Mouse (Mus musculus) CH12.LX (cell line): ENCODE data around the gene Sptbn2. TPM values are rescaled to one million over a fixed set of nuclear protein-coding genes. Genes with fewer than 3 reads are reported as not detected.

Source experiments
- DNase-seq: peaks from one replicate; pipeline ENCODE4 v3.0.0-alpha.2; 2013; ENCODE audit errors: extremely low read depth
- H3K27ac ChIP-seq: 2 replicates; pipeline ENCODE4 v1.5.1; 2012; ENCODE audit warnings: low read depth, mild to moderate bottlenecking, control low read depth, moderate library complexity; ENCODE audit not compliant: insufficient read depth
- H3K27me3 ChIP-seq: replicated peaks from 2 replicates; pipeline ENCODE3; 2012; ENCODE audit warnings: inconsistent platforms
- H3K36me3 ChIP-seq, 2 experiments: replicated peaks in 1 of 2; 2 replicates each; pipeline versions ENCODE3 to v1.6.1; 2012; ENCODE audit warnings: inconsistent platforms in 1 of 2, low read length in 1 of 2, mild to moderate bottlenecking in 1 of 2, mixed read lengths in 1 of 2, moderate library complexity in 1 of 2; ENCODE audit not compliant: control insufficient read depth in 1 of 2, insufficient read depth in 1 of 2
- H3K4me1 ChIP-seq, 2 experiments: 2 replicates each; pipeline ENCODE4 v1.6.1; 2012; ENCODE audit warnings: inconsistent platforms in 1 of 2, moderate library complexity in 1 of 2; ENCODE audit not compliant: insufficient read depth in 2 of 2, control insufficient read depth in 1 of 2
- H3K4me2 ChIP-seq: 2 replicates; pipeline ENCODE4 v1.6.1; 2012; ENCODE audit warnings: low read depth, mild to moderate bottlenecking, control low read depth; ENCODE audit not compliant: poor library complexity, insufficient read depth, severe bottlenecking
- H3K4me3 ChIP-seq, 3 experiments: fragments of 150-350 bp in 1 of 3; sonication (generic) in 1 of 3; replicated peaks in 1 of 3; 2 replicates each; pipeline versions ENCODE3 to v1.5.1; 2011 to 2012; ENCODE audit warnings: low read depth in 2 of 3, low read length in 2 of 3, mild to moderate bottlenecking in 2 of 3, moderate library complexity in 2 of 3, control low read depth in 1 of 3, improper control_type of control experiment in 1 of 3, inconsistent platforms in 1 of 3, mixed read lengths in 1 of 3; ENCODE audit not compliant: poor library complexity in 1 of 3
- H3K79me2 ChIP-seq: replicated peaks from 2 replicates; pipeline ENCODE4 v1.6.1; 2012; ENCODE audit warnings: mild to moderate bottlenecking, moderate library complexity; ENCODE audit not compliant: control insufficient read depth, poor library complexity, insufficient read depth, severe bottlenecking; ENCODE audit errors: extremely low read depth
- H3K9ac ChIP-seq: 2 replicates; pipeline ENCODE4 v1.6.1; 2012; ENCODE audit warnings: low read depth, mild to moderate bottlenecking, control low read depth, moderate library complexity; ENCODE audit not compliant: insufficient read depth
- H3K9me3 ChIP-seq: replicated peaks from 2 replicates; pipeline ENCODE3; 2012; ENCODE audit warnings: low read length, inconsistent platforms, mixed read lengths
- BHLHE40 ChIP-seq: IDR thresholded peaks from 2 replicates; pipeline ENCODE4 v1.6.1; 2011; ENCODE audit warnings: mild to moderate bottlenecking, low read depth, low read length, improper control_type of control experiment
- CHD2 ChIP-seq: IDR thresholded peaks from 2 replicates; pipeline ENCODE4 v1.6.1; 2011; ENCODE audit warnings: low read length, improper control_type of control experiment
- EP300 ChIP-seq: IDR thresholded peaks from 2 replicates; pipeline ENCODE4 v1.6.1; 2011; ENCODE audit warnings: low read length, improper control_type of control experiment
- JUN ChIP-seq: IDR thresholded peaks from 2 replicates; pipeline ENCODE4 v1.6.1; 2011; ENCODE audit warnings: low read depth, mild to moderate bottlenecking, low read length, improper control_type of control experiment, moderate library complexity; ENCODE audit not compliant: insufficient read depth
- KAT2A ChIP-seq: IDR thresholded peaks from 2 replicates; pipeline ENCODE4 v1.6.1; 2012; ENCODE audit warnings: low read length, improper control_type of control experiment, inconsistent platforms; ENCODE audit not compliant: insufficient replicate concordance
- MAZ ChIP-seq: IDR thresholded peaks from 2 replicates; pipeline ENCODE4 v1.6.1; 2012; ENCODE audit warnings: low read depth, mild to moderate bottlenecking, inconsistent platforms, low read length, improper control_type of control experiment, moderate library complexity
- MEF2A ChIP-seq: IDR thresholded peaks from 2 replicates; pipeline ENCODE4 v1.6.1; 2014; ENCODE audit warnings: low read depth, mild to moderate bottlenecking, inconsistent platforms, low read length, improper control_type of control experiment, borderline replicate concordance
- MXI1 ChIP-seq: IDR thresholded peaks from 2 replicates; pipeline ENCODE4 v1.6.1; 2011; ENCODE audit warnings: mild to moderate bottlenecking, low read depth, low read length, improper control_type of control experiment
- MYC ChIP-seq: IDR thresholded peaks from 2 replicates; pipeline ENCODE4 v1.6.1; 2011; ENCODE audit warnings: low read depth, mild to moderate bottlenecking, improper control_type of control experiment, low read length
- NELFE ChIP-seq: IDR thresholded peaks from 2 replicates; pipeline ENCODE4 v1.6.1; 2011; ENCODE audit warnings: low read depth, low read length, improper control_type of control experiment
- NRF1 ChIP-seq: IDR thresholded peaks from 2 replicates; pipeline ENCODE4 v1.6.1; 2014; ENCODE audit warnings: low read depth, mild to moderate bottlenecking, inconsistent platforms, low read length, improper control_type of control experiment, moderate library complexity
- PAX5 ChIP-seq: IDR thresholded peaks from 2 replicates; pipeline ENCODE4 v1.6.1; 2012; ENCODE audit warnings: low read length, inconsistent platforms, mixed read lengths
- POLR2A ChIP-seq: IDR thresholded peaks from 2 replicates; pipeline ENCODE4 v1.6.1; 2011; ENCODE audit warnings: low read depth, mild to moderate bottlenecking, improper control_type of control experiment, low read length
- POLR2AphosphoS2 ChIP-seq: IDR thresholded peaks from 2 replicates; pipeline ENCODE4 v1.6.1; 2011; ENCODE audit warnings: low read depth, low read length, improper control_type of control experiment
- RAD21 ChIP-seq: IDR thresholded peaks from 2 replicates; pipeline ENCODE4 v1.6.1; 2011; ENCODE audit warnings: low read depth, mild to moderate bottlenecking, low read length, improper control_type of control experiment, moderate library complexity
- RCOR1 ChIP-seq: conservative IDR thresholded peaks from 2 replicates; pipeline ENCODE4 v1.6.1; 2012; ENCODE audit warnings: low read depth, mild to moderate bottlenecking, inconsistent platforms, low read length, improper control_type of control experiment
- SIN3A ChIP-seq: IDR thresholded peaks from 2 replicates; pipeline ENCODE4 v1.6.1; 2012; ENCODE audit warnings: low read length, improper control_type of control experiment, inconsistent platforms
- SMC3 ChIP-seq: IDR thresholded peaks from 2 replicates; pipeline ENCODE4 v1.6.1; 2011; ENCODE audit warnings: low read depth, low read length, improper control_type of control experiment
- TCF12 ChIP-seq: IDR thresholded peaks from 2 replicates; pipeline ENCODE4 v1.6.1; 2014; ENCODE audit warnings: low read depth, mild to moderate bottlenecking, inconsistent platforms, low read length, improper control_type of control experiment
- ZC3H11A ChIP-seq: IDR thresholded peaks from 2 replicates; pipeline ENCODE4 v1.6.1; 2012; ENCODE audit warnings: low read depth, mild to moderate bottlenecking, inconsistent platforms, low read length, improper control_type of control experiment
- ZMIZ1 ChIP-seq: IDR thresholded peaks from 2 replicates; pipeline ENCODE4 v1.6.1; 2012; ENCODE audit warnings: low read depth, mild to moderate bottlenecking, inconsistent platforms, low read length, improper control_type of control experiment
- ZNF384 ChIP-seq: IDR thresholded peaks from 2 replicates; pipeline ENCODE4 v1.6.1; 2012; ENCODE audit warnings: low read depth, low read length, improper control_type of control experiment, inconsistent platforms
- dilution Hi-C: fragments of 300-500 bp; cut with MboI; formaldehyde crosslinking; loops from 2 replicates; pipeline ENCODE4 v1.14.3; 2020; ENCODE audit warnings: low sequenced_read_pairs; ENCODE audit not compliant: extremely low pct_unique_long_range_greater_than_20kb, extremely low pct_ligation_motif_present
- in situ Hi-C: fragments of 300-500 bp; cut with MboI; formaldehyde crosslinking; loops from 3 replicates; pipeline ENCODE4 v1.14.3; 2019; ENCODE audit warnings: low sequenced_read_pairs, low pct_ligation_motif_present, low pct_unique_long_range_greater_than_20kb, mixed read lengths
- polyA plus RNA-seq: library from polyadenylated mRNA; unstranded; fragments of >175 nt; gene quantifications from 2 replicates; pipeline ENCODE4 v1.2.1, GENCODE M21; 2012; ENCODE audit warnings: low read depth; ENCODE audit not compliant: insufficient read length
- total RNA-seq, 2 experiments: library from RNA; depleted of rRNA; stranded (reverse); fragments of 300-350 nt in 1 of 2; fragments of >200 nt in 1 of 2; gene quantifications; 2 replicates each; pipeline ENCODE4 v1.2.3; 2012 to 2014

Sptbn2 gene
- total and polyA plus RNA-seq, 3 experiments: 0.08 to 2.7 (median 0.24) TPM

GRCm38 (mm10) chr19:4741482-4741881 lies 30.5 kb downstream of the Sptbn2 start:
- dilution Hi-C loops: no loop called here
- TF ChIP-seq ZMIZ1: no peak
- no peak for TF ChIP-seq ZNF384
- no peak for TF ChIP-seq POLR2AphosphoS2
- TF ChIP-seq SIN3A: no peak
- no peak for TF ChIP-seq TCF12
- no peak for TF ChIP-seq EP300
- no peak for TF ChIP-seq MEF2A
- TF ChIP-seq BHLHE40: no peak
- Histone ChIP-seq H3K9ac (no peak overlapping the region), H3K36me3 (peaks cover 0 to 3% of the 10 kb centered on the region in 2 experiments), H3K4me1 (no peaks in the 10 kb centered on the region), H3K27me3 (no peaks in the 10 kb centered on the region), H3K9me3 (no peaks in the 10 kb centered on the region), H3K4me3 (no peak overlapping the region), H3K4me2 (no peak overlapping the region), H3K79me2 (no peaks in the 10 kb centered on the region), H3K27ac (no peak overlapping the region)
- DNase-seq: no peak
- in situ Hi-C loops: loop anchor here (5.0 to 10.0 kb wide), 3 partner anchors 47 to 244 kb away; partner anchors contain the start of genes 2010003K11Rik, Gm960 and Rce1

- H3K4me3 ChIP-seq: no peak overlapping the region
- H3K79me2 ChIP-seq: no peaks in the 10 kb centered on the region
- TF ChIP-seq MXI1 (no peak), MAZ (no peak), NRF1 (no peak), NELFE (no peak), SIN3A (no peak), RAD21 (no peak), PAX5 (no peak), MEF2A (no peak), ZC3H11A (no peak), MYC (no peak), POLR2AphosphoS2 (no peak), POLR2A (no peak), CHD2 (no peak), JUN (no peak), SMC3 (no peak), KAT2A (no peak), RCOR1 (no peak)
- TF ChIP-seq, all 38 proteins: peak for 0
- no peak overlapping the region for H3K27ac ChIP-seq
- in situ Hi-C loops: loop anchor here (5.0 to 10.0 kb wide), 3 partner anchors 47 to 245 kb away; partner anchors contain the start of genes 2010003K11Rik, Gm960 and Rce1
- H3K36me3 ChIP-seq: peaks cover 0 to 6% of the 10 kb centered on the region in 2 experiments
- H3K4me1 ChIP-seq: no peaks in the 10 kb centered on the region
- no peaks in the 10 kb centered on the region for H3K27me3 ChIP-seq
- H3K9me3 ChIP-seq: no peaks in the 10 kb centered on the region
- no peak overlapping the region for H3K4me2 ChIP-seq
- H3K9ac ChIP-seq: no peak overlapping the region
- dilution Hi-C loops: no loop called here
- DNase-seq: no peak
Observed at GRCm38 (mm10) chr19:4742229-4742628, 31.3 kb downstream of the Sptbn2 start.
